Mouse (Mus musculus): ENCODE data around the gene Rnf114.
A peak's percentile ranks its signal among the peaks of the same experiment; 100 is the strongest.

Gene Rnf114

GRCm38 (mm10) chr2:167503253-167503895 is 10.9 kb downstream of the Rnf114 start:
- DNase-seq (ENCODE audit: low spot score in 2 of 2), result peak; percentile 79 to 85

DNA sequence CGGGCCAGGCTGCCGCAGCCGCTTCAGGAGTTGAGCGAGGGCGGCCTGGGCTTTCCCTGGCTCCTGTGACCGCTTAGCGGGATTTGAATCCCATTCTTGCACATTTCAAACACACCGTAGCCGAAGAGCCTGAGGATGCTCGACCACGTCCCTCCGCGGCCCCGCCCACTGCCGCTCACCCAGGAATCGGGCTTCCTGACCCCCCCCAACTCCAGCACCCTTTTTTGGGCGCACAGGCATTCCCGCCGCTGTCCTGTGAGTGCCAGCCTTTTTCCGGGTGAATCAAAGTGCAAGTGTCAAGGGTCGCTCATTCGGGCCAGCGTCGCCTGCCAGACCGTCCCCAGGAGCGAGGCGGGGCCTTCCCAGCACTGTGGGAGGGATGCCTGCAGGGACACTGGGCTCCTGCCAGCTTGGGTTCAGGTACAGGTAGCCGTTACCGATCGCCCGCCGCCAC is 11.5 kb downstream of the Rnf114 start:
- DNase-seq (ENCODE audit: low spot score in 2 of 2), result no peak

GRCm38 (mm10) chr2:167505127-167505526 is 12.7 kb downstream of the Rnf114 start:
- no peak for DNase-seq (ENCODE audit: low spot score in 2 of 2)

DNA sequence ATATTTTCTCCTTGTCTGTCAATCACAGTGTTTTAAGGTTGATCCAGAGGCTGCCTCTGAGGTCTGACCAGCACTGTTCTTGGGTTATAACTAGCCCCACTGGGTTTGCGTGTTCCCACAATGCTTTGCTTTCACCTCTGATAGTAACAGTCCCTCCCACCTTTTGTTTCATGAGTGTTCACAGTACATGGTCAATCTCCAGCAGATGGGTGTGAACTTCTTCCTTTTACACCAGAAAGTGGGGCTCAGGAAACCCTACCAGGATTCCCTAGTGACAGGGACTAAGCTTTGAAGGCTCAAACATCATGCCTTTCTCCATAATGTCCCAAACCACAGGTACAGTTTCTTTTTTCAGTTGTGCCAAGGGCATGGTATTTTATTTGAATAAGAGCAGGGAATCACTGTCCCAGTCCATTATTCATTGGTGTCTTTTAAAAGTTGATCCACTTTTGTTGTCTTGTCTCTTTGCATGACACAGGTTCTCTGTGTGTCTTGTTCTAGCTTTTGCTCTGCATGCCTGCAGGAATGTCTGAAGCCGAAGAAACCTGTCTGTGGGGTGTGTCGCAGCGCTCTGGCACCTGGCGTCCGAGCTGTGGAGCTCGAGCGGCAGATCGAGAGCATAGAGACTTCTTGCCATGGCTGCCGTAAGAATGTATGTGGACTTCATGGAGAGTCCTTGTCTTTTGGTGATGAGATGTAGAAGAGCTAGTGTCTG is 14.3 kb downstream of the Rnf114 start:
- no peak for DNase-seq (ENCODE audit: low spot score in 2 of 2)

DNA sequence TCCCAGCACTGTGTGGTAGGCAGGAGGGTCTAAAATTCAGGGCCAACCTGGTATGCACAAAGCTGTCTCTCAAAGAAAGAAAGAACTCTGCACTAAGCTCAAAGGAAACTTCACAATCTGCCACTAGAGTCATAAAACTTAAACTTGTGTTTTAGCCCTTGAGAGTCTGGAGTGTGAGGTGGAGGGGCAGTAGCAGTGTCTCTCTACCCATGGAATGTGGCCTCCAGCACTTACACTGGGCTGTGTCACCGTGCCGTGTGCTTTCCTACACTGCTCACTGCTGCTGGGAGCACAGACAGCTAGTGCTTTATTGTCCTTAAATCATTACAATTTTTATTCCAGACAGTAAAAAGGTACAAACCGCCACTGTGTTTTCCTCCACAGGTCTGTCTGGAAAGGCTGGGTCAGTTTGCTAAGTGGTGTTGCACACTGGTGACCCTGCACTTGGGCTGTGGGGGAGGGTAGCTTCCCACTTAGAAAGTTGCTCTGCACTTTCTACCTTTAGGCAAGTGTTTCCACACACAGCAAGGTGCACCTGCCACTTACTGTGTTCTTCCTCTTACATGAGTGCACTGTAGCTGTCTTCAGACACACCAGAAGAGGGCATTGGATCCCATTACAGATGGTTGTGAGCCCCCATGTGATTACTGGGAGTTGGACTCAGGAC is 15.4 kb downstream of the Rnf114 start:
- DNase-seq (ENCODE audit: low spot score in 2 of 2), result no peak

GRCm38 (mm10) chr2:167508569-167508968 is 16.1 kb downstream of the Rnf114 start:
- no peak for DNase-seq (ENCODE audit: low spot score in 2 of 2)

- DNase-seq (ENCODE audit: low spot score in 2 of 2), result no peak
Observed at GRCm38 (mm10) chr2:167510485-167510884, 18.0 kb downstream of the Rnf114 start.

DNA sequence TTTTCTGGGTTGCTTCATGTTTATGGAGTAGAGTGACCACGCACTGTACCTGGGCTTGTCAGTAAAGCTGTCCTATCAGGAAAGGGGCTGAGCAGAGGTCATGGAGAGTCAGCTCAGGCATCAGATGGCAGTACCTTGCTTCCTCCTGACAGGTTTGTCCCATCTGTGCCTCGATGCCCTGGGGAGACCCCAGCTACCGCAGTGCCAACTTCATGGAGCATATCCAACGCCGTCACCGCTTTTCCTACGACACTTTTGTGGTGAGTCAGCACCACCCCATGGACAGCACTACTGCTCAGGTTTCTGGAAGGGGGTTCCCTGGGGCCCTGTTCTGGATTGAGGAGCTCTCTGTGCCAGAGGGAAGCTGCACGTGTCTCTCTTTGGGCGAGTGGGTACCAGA is 19.9 kb downstream of the Rnf114 start:
- DNase-seq (ENCODE audit: low spot score in 2 of 2), result no peak

GRCm38 (mm10) chr2:167512970-167513369 is 20.5 kb downstream of the Rnf114 start:
- no peak for DNase-seq (ENCODE audit: low spot score in 2 of 2)

GRCm38 (mm10) chr2:167514641-167515040 is 22.2 kb downstream of the Rnf114 start:
- no peak for DNase-seq (ENCODE audit: low spot score in 2 of 2)

GRCm38 (mm10) chr2:167515688-167516087 is 23.2 kb downstream of the Rnf114 start:
- no peak for DNase-seq (ENCODE audit: low spot score in 2 of 2)

- no peak for DNase-seq (ENCODE audit: low spot score in 2 of 2)
Observed at GRCm38 (mm10) chr2:167519606-167520252, 27.3 kb downstream of the Rnf114 start.

GRCm38 (mm10) chr2:167528278-167528677 is 35.8 kb downstream of the Rnf114 start:
- DNase-seq (ENCODE audit: low spot score in 2 of 2), result no peak

DNA sequence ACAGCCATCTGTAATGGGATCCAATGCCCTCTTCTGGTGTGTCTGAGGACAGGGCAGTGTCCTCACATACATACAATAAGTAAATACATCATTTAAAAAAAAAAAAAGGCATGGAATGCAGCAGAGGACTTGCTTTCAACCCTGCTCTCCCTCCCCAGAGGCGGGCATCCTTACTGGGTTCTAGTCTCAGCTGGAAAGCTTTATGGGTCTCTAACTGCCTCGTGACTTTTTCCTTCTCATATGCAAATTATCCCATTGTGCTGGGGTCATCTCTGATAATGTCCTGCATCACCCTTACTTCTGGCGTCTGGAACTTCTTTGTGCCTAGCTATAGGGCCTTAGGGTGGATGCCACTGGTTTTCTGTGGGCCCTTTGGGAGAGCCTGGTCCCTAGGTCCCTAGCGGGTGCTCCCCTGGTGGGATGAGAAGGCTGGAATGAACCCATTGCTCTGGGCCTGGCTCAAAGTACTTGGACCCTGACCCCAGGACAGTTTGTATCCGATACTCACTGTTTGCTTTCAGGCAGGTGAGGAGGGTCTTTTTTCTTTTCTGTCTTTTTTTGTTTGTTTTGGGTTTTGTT is 37.6 kb downstream of the Rnf114 start:
- no peak for DNase-seq (ENCODE audit: low spot score in 2 of 2)

DNA sequence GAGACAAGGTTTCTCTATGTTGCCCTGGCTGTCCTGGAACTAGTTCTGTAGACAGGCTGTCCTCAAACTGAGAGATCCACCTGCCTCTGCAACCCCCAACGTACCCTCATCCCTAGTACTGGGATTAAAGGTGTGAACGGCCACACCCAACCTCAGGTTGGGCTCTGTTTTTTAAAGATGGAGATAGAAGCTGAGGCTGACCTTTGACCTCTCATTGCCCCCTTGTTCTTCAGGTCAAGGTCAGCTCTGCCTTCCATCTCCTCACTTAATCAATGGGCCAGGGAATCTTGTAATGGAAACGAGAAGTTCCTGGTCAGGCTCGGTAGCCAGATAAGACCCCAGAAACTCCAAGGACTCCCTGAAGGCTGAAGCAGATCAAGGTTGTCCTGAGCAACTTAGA is 38.1 kb downstream of the Rnf114 start:
- DNase-seq (ENCODE audit: low spot score in 2 of 2), result no peak

DNA sequence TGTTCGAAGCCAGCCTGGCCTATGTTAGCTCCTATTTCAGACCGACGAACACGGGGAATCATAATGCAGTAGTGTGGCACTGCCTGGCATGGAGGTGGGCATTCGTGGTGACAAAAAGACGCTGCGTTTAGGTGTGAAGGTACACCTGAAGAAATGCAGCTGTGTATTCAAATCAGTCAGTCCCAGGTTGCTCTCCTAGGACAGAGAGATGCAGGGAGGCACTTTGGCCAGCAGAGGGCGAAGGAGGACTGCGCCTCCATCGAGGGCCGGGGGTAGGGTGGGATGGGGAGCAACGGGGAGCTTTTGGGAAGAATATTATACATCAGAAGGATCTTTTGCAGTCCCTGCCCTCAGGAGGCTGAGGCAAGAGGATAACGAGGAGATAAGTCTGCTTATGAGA is 39.7 kb downstream of the Rnf114 start:
- DNase-seq (ENCODE audit: low spot score in 2 of 2), result no peak

DNA sequence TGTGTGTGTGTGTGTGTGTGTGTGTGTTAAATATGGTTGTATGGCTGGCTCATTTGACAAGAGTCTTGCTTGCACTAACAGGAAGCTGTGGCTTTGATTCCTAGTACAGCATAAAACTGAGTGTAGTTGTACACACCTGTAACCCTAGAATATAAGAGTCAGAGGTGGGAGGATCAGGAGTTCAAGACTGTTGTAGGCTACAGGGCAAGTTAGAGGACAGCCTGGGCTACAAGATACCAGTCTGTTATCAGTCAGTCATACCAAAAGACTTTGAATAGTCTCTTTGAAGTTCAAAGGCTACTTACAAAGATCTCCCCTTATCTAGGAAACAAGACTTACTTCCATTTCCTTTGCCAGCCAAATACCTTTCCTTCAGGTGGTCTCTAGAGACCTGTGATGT is 41.4 kb downstream of the Rnf114 start:
- DNase-seq (ENCODE audit: low spot score in 2 of 2), result no peak

- no peak for DNase-seq (ENCODE audit: low spot score in 2 of 2)
Observed at GRCm38 (mm10) chr2:167536320-167536945, 44.0 kb downstream of the Rnf114 start.

- DNase-seq (ENCODE audit: low spot score in 2 of 2), result peak; percentile 54 to 69
Observed at GRCm38 (mm10) chr2:167537476-167538297, 45.2 kb downstream of the Rnf114 start, which contains the start of gene Snai1. Gene Snai1, plus strand, starts transcription at chr2:167538195.

DNA sequence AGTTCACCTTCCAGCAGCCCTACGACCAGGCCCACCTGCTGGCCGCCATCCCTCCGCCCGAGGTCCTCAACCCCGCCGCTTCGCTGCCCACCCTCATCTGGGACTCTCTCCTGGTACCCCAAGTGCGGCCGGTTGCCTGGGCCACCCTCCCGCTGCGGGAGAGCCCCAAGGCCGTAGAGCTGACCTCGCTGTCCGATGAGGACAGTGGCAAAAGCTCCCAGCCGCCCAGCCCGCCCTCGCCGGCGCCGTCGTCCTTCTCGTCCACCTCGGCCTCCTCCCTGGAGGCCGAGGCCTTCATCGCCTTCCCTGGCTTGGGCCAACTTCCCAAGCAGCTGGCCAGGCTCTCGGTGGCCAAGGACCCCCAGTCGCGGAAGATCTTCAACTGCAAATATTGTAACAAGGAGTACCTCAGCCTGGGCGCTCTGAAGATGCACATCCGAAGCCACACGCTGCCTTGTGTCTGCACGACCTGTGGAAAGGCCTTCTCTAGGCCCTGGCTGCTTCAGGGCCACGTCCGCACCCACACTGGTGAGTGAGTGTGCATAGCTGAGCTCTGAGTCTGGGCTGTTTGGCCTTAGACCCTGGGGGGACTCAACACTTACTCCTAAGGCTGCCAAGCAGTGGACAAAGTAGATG is 46.3 kb downstream of the Rnf114 start:
- no peak for DNase-seq (ENCODE audit: low spot score in 2 of 2)

Data from frontal cortex, postnatal 25 days (tissue).